Comparison of ENCODE assay signal across 8 mouse cellular contexts in genomic region chr8:92847299-92847698, GRCm38 (mm10). TPM values are rescaled to one million over a fixed set of nuclear protein-coding genes. Genes with fewer than 3 reads are reported as not detected.
DNase-seq lines count a peak whose midpoint lies in the region; ATAC-seq and TF ChIP-seq lines count a peak whose summit lies in the region.

No protein-coding gene starts in this region.

- peak overlapping the region; percentile 25; the same call in 1 of the 2 replicates for H3K9ac ChIP-seq in hindbrain, embryonic 13.5 days

- peaks cover 5% of the 10 kb centered on the region; the same call in 1 of the 2 replicates for H3K36me3 ChIP-seq in hindbrain, embryonic 13.5 days

- H3K4me3 ChIP-seq in gastrocnemius, adult 2 months = no peak overlapping the region
- no peak overlapping the region for H3K4me3 ChIP-seq in hindbrain, embryonic 13.5 days

- intact Hi-C loops in gastrocnemius, adult 2 months (cut with DNase I) = no loop called here

- DNase-seq in gastrocnemius, adult 2 months = no peak
- no peak for DNase-seq in gastrocnemius, adult 18-20 months (ENCODE audit: low spot score)
- DNase-seq in embryo, embryonic 10 days (ENCODE audit: low spot score) = peak; percentile 51
- DNase-seq in lung, postnatal 14 days = peak; percentile 35
- DNase-seq in cerebellum, adult 11-12 months = no peak
- no peak for DNase-seq in thymus, postnatal 25 days
- DNase-seq in gastrocnemius, adult 8-10 months (ENCODE audit: low spot score in 2 of 2) = no peak

- H3K27ac ChIP-seq in gastrocnemius, adult 2 months = peak overlapping the region; percentile 56
- peak overlapping the region; percentile 64 for H3K27ac ChIP-seq in hindbrain, embryonic 13.5 days

- WGBS in hindbrain, embryonic 13.5 days = 39% methylated on average over 9 of the region's 9 CpGs

- H3K9me3 ChIP-seq in hindbrain, embryonic 13.5 days = no peaks in the 10 kb centered on the region

- H3K27me3 ChIP-seq in hindbrain, embryonic 13.5 days = 0 out of 2 replicates have a peak, but pooled peaks cover 1% of the 10 kb centered on the region

- H3K4me2 ChIP-seq in hindbrain, embryonic 13.5 days = no peak overlapping the region

- H3K4me1 ChIP-seq in hindbrain, embryonic 13.5 days (replicated peaks) = peaks cover 36% of the 10 kb centered on the region

- peak; percentile 60; the same call in 1 of the 2 replicates for ATAC-seq in hindbrain, embryonic 13.5 days (ENCODE audit: low FRiP score)

- TF ChIP-seq CTCF in gastrocnemius, adult 2 months (IDR thresholded peaks at IDR 0.05) = no peak

RNA-seq across cellular contexts. Expression of gene Lpcat2, which starts 7.8 kb away (rescaled TPM):
- under 1 TPM; 0.15 to 0.22 TPM for total RNA-seq in gastrocnemius, adult 2 months (2021)
- under 1 TPM; 0.18 to 0.36 TPM for total RNA-seq in gastrocnemius, adult 18-20 months (2021)
- 7.5 and 11.3 TPM in 2 replicates for polyA plus RNA-seq in hindbrain, embryonic 13.5 days (2015; fragmentation: Nextera tagmentation; extraction: Ambion mirVana)
- total RNA-seq in gastrocnemius, adult 8-10 months (2022) = under 1 TPM; 0.13 to 0.60 (median 0.23) TPM

RNA-seq across cellular contexts. Expression of gene Mmp2, which starts 20.2 kb away (rescaled TPM):
- total RNA-seq in gastrocnemius, adult 2 months (2021) = 10 to 100 TPM; 35.5 to 75.4 TPM
- total RNA-seq in gastrocnemius, adult 18-20 months (2021) = 10 to 100 TPM; 42.3 to 50.3 TPM
- polyA plus RNA-seq in hindbrain, embryonic 13.5 days (2015; fragmentation: Nextera tagmentation; extraction: Ambion mirVana) = 30.9 and 34.4 TPM in 2 replicates
- 10 to 100 TPM; 19.7 to 42.4 (median 25.2) TPM for total RNA-seq in gastrocnemius, adult 8-10 months (2022)

RNA-seq across cellular contexts. Expression of gene Capns2, which starts 53.9 kb away (rescaled TPM):
- not detected for total RNA-seq in gastrocnemius, adult 2 months (2021)
- total RNA-seq in gastrocnemius, adult 18-20 months (2021) = not detected
- polyA plus RNA-seq in hindbrain, embryonic 13.5 days (2015; fragmentation: Nextera tagmentation; extraction: Ambion mirVana) = 0.26 and 0.27 TPM in 2 replicates
- total RNA-seq in gastrocnemius, adult 8-10 months (2022) = not detected

Comparison
In these comparisons a context has a peak if more than half of its experiments do, and no peak if none do; other contexts are left out.
1. DNase-seq: peak in embryo, embryonic 10 days (single experiment) and lung, postnatal 14 days (single experiment); none in gastrocnemius, adult 2 months (single experiment), gastrocnemius, adult 18-20 months (single experiment), cerebellum, adult 11-12 months (single experiment), thymus, postnatal 25 days (single experiment) and gastrocnemius, adult 8-10 months (0 of 2).